Mouse (Mus musculus) stomach, embryonic 14.5 days (tissue): ENCODE data around the gene Scamp2. TPM values are rescaled to one million over a fixed set of nuclear protein-coding genes. Genes with fewer than 3 reads are reported as not detected.

ENCODE experiments used
- ATAC-seq: fragments of 200-750 bp; cut with Nextera tagmentation; 2 replicates; pipeline ENCODE4 v1.8.0; 2017; ENCODE audit warnings: low read depth, moderate TSS enrichment; ENCODE audit not compliant: insufficient number of reproducible peaks, insufficient read depth, low FRiP score
- H3K27ac ChIP-seq: fragments of 300-500 bp; sonication (generic); 2 replicates; pipeline ENCODE4 v1.5.1; 2014; ENCODE audit warnings: mild to moderate bottlenecking, low read length, moderate library complexity, mixed read lengths
- H3K27me3 ChIP-seq: fragments of 300-500 bp; sonication (generic); 2 replicates; pipeline ENCODE4 v1.6.1; 2014; ENCODE audit warnings: low read length, control low read depth, mixed read lengths; ENCODE audit not compliant: control insufficient read depth, insufficient read depth
- H3K36me3 ChIP-seq: fragments of 300-500 bp; sonication (generic); 2 replicates; pipeline ENCODE4 v1.6.1; 2014; ENCODE audit warnings: mild to moderate bottlenecking, control low read depth, low read length, moderate library complexity, mixed read lengths; ENCODE audit not compliant: control insufficient read depth, insufficient read depth
- H3K4me1 ChIP-seq: fragments of 300-500 bp; sonication (generic); 2 replicates; pipeline ENCODE4 v1.6.1; 2014; ENCODE audit warnings: low read length, control low read depth, mixed read lengths; ENCODE audit not compliant: control insufficient read depth, insufficient read depth
- H3K4me2 ChIP-seq: fragments of 300-500 bp; sonication (generic); replicated peaks from 2 replicates; pipeline ENCODE4 v1.6.1; 2014; ENCODE audit warnings: low read depth, low read length, control low read depth
- H3K4me3 ChIP-seq: fragments of 300-500 bp; sonication (generic); 2 replicates; pipeline ENCODE4 v1.5.1; 2014; ENCODE audit warnings: low read depth, low read length, control low read depth
- H3K9ac ChIP-seq: fragments of 300-500 bp; sonication (generic); replicated peaks from 2 replicates; pipeline ENCODE4 v1.6.1; 2014; ENCODE audit warnings: low read depth, mild to moderate bottlenecking, control low read depth, low read length, moderate library complexity, mixed read lengths
- H3K9me3 ChIP-seq: fragments of 300-500 bp; sonication (generic); 2 replicates; pipeline ENCODE4 v1.6.1; 2016; ENCODE audit warnings: low read depth, low read length, control low read depth; ENCODE audit not compliant: control insufficient read depth
- WGBS: fragments of 180-500 bp; shearing (Covaris S2); extraction: QIAGEN DNeasy Blood & Tissue Kit; methylation state at CpG from one replicate; pipeline ENCODE4 v1.1.7; 2014; 5-methylcytosine and 5-hydroxymethylcytosine counted together
- polyA plus RNA-seq: library from polyadenylated mRNA; unstranded; fragments of >200 nt; fragmentation: Nextera tagmentation; extraction: Ambion mirVana; gene quantifications from 2 replicates; pipeline ENCODE4 v1.2.1, GENCODE M21; 2014

Gene Scamp2
- polyA plus RNA-seq, 1 experiment from 2014 or later = 85.2 TPM

DNA sequence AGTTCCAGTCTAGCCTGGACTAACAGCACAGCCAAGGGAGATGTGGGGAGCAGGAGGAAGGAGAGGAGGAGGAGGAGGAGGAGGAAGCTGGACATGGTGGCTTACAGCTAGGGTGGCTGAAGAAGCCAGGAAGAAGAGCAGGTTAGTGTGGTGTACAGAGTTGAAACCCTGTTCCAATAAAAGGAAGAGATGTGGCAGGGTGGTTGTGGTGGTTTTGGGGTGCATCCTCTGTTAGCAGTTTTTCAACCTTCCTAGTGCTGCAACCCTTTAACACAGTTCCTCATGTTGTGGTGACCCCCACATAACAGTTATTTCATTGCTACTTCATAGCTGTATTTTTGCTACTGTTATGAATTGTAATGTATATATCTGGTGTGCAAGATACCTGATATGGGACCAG lies 36.3 kb upstream of the Scamp2 start:
- no peak overlapping the region for H3K4me2 ChIP-seq

DNA sequence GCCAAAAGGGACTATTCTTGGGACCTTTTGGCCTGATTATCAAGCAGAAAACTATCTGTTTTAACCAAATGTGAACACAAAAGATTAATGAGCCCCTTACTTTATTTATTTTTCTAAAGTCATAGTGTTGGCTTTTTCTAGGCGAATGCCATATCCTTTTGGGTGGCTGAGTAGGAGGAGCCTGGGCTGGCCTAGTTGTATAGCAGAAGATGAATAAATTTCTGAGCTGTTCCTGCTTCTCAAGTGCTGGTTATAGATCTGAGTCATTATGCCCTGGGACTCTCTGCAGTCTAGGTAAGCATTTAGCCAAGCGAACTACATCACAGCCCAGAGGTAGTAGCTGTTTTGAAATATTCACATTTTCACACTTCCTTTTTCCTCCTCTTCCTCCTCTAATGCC lies 35.2 kb upstream of the Scamp2 start:
- Histone ChIP-seq H3K4me1 (peaks cover 6% of the 10 kb centered on the region; the same call in 1 of the 2 replicates), H3K9me3 (no peaks in the 10 kb centered on the region), H3K27ac (no peak overlapping the region), H3K4me3 (no peak overlapping the region), H3K4me2 (no peak overlapping the region), H3K36me3 (no peaks in the 10 kb centered on the region; the same call in 1 of the 2 replicates), H3K27me3 (no peaks in the 10 kb centered on the region), H3K9ac (no peak overlapping the region)
- no peak for ATAC-seq
- 70% methylated on average over 2 of the region's 2 CpGs for WGBS

More for the DNA sequence above, 36.3 kb upstream of the Scamp2 start:
- no peaks in the 10 kb centered on the region for H3K27me3 ChIP-seq
- H3K4me3 ChIP-seq = no peak overlapping the region
- no peak overlapping the region for H3K27ac ChIP-seq
- H3K9me3 ChIP-seq = no peaks in the 10 kb centered on the region
- H3K9ac ChIP-seq = no peak overlapping the region
- peaks cover 6% of the 10 kb centered on the region; the same call in 1 of the 2 replicates for H3K4me1 ChIP-seq
- ATAC-seq = no peak
- no peaks in the 10 kb centered on the region; the same call in 1 of the 2 replicates for H3K36me3 ChIP-seq

DNA sequence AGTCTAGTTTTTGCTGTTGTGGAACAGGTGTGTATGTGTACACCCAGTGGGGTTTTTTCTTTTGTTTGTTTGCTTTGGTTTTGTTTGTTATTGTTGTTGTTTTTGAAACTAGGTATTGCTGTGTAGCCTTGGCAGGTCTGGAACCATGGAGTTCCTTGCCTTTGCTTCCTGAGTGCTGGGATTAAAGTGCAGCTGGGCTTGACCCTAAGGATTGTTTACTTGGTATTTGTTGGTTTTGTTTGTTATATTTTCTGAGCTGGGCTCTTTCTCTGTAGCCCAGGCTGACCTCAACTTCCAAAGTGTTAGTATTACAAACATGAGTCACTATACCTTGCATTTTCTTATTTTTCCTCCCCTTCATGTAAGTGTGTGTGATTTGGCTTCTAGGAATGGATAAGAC lies 34.3 kb upstream of the Scamp2 start:
- H3K27me3 ChIP-seq = no peaks in the 10 kb centered on the region
- H3K4me2 ChIP-seq = no peak overlapping the region
- H3K9ac ChIP-seq = no peak overlapping the region
- H3K36me3 ChIP-seq = peaks cover 6% of the 10 kb centered on the region; the same call in 1 of the 2 replicates
- H3K27ac ChIP-seq = no peak overlapping the region
- H3K4me1 ChIP-seq = peaks cover 6% of the 10 kb centered on the region; the same call in 1 of the 2 replicates
- ATAC-seq = no peak
- no peaks in the 10 kb centered on the region for H3K9me3 ChIP-seq
- no peak overlapping the region for H3K4me3 ChIP-seq

- Histone ChIP-seq H3K4me2 (no peak overlapping the region), H3K27ac (no peak overlapping the region), H3K36me3 (peaks cover 21% of the 10 kb centered on the region; the same call in 1 of the 2 replicates), H3K27me3 (no peaks in the 10 kb centered on the region), H3K4me3 (no peak overlapping the region), H3K9ac (no peak overlapping the region), H3K4me1 (no peaks in the 10 kb centered on the region), H3K9me3 (no peaks in the 10 kb centered on the region)
- WGBS = 78% methylated on average over 1 of the region's 1 CpGs
- no peak for ATAC-seq
Observed at GRCm38 (mm10) chr9:57531946-57532345, 28.8 kb upstream of the Scamp2 start.

GRCm38 (mm10) chr9:57536362-57536761 lies 24.4 kb upstream of the Scamp2 start:
- H3K27me3 ChIP-seq = no peaks in the 10 kb centered on the region
- H3K9me3 ChIP-seq = no peaks in the 10 kb centered on the region
- H3K9ac ChIP-seq = no peak overlapping the region
- H3K27ac ChIP-seq = no peak overlapping the region
- ATAC-seq = no peak
- H3K4me1 ChIP-seq = peaks cover 9% of the 10 kb centered on the region; the same call in 1 of the 2 replicates
- WGBS = 86% methylated on average over 5 of the region's 5 CpGs
- no peak overlapping the region for H3K4me3 ChIP-seq
- H3K4me2 ChIP-seq = no peak overlapping the region
- peaks cover 37% of the 10 kb centered on the region for H3K36me3 ChIP-seq

DNA sequence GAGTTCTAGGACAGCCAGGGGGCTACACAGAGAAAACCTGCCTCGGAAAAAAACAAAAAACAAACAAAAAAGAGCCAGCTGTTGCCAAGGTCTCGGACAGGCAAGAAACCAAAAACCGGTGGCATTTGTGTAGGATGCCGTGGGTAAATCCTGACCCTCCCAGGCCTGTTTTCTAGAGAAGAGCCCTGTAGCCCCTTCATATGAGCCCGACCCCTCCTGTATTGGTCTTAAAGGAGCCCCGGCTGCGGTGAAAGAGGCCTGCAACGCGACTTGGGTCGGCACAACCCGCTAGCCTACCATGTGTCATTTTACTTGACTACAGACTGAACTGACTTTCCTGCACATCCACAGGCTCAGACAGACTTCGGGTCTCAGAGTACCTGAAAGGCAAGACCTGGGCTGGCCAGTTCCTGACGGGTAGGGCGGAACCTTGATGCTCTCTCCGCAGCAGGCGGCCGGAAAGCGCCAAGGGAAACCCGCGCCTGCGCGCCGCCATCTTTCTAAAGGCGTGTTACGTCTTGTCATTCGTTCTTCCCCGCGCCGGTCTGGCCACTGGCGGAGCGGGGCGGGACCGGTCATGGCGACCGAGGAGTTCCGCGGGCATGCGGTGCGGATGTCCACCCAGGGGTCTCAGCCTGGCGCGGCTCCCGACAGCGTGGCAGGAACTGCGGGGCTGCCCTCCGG lies 23.6 kb upstream of the Scamp2 start, which contains the start of gene Fam219b:
TSS of gene Fam219b (plus strand) at position 485 of the 684 bp plus-strand sequence.
- H3K27me3 ChIP-seq = no peaks in the 10 kb centered on the region
- peak within 1 kb of the TSS; percentile 91 for H3K4me3 ChIP-seq
- H3K27ac ChIP-seq = peak within 1 kb of the TSS; percentile 81
- no peaks in the 10 kb centered on the region for H3K9me3 ChIP-seq
- H3K4me2 ChIP-seq = peak within 1 kb of the TSS; percentile 59
- H3K4me1 ChIP-seq = peaks cover 9% of the 10 kb centered on the region; the same call in 1 of the 2 replicates
- 2% methylated on average over 45 of the region's 45 CpGs for WGBS
- peak within 1 kb of the TSS; percentile 87 for H3K9ac ChIP-seq
- ATAC-seq = peak; percentile 90
- H3K36me3 ChIP-seq = peaks cover 31% of the 10 kb centered on the region

- ATAC-seq = peak; percentile 69
Observed at GRCm38 (mm10) chr9:57537728-57538181, 23.0 kb upstream of the Scamp2 start.

GRCm38 (mm10) chr9:57539550-57539949 lies 21.2 kb upstream of the Scamp2 start:
- Histone ChIP-seq H3K4me3 (no peak overlapping the region), H3K4me2 (no peak overlapping the region), H3K27me3 (no peaks in the 10 kb centered on the region), H3K9me3 (no peaks in the 10 kb centered on the region), H3K27ac (no peak overlapping the region), H3K9ac (no peak overlapping the region), H3K4me1 (peaks cover 9% of the 10 kb centered on the region; the same call in 1 of the 2 replicates), H3K36me3 (peaks cover 42% of the 10 kb centered on the region)
- WGBS = 89% methylated on average over 2 of the region's 2 CpGs
- ATAC-seq = no peak

More at GRCm38 (mm10) chr9:57537728-57538181, 23.0 kb upstream of the Scamp2 start:
- Histone ChIP-seq H3K4me3 (peak overlapping the region; percentile 91), H3K9me3 (no peaks in the 10 kb centered on the region), H3K9ac (peak overlapping the region; percentile 87), H3K27ac (peak overlapping the region; percentile 81), H3K4me1 (peaks cover 9% of the 10 kb centered on the region; the same call in 1 of the 2 replicates), H3K4me2 (peak overlapping the region; percentile 59), H3K27me3 (no peaks in the 10 kb centered on the region), H3K36me3 (peaks cover 36% of the 10 kb centered on the region)
- 0% methylated on average over 24 of the region's 24 CpGs for WGBS
